Mouse (Mus musculus): ENCODE measurements around the gene Fabp3.

- TF ChIP-seq EP300 (IDR thresholded peaks at IDR 0.05; ENCODE audit: low read depth): no peak
- TF ChIP-seq CTCF (IDR thresholded peaks at IDR 0.05; ENCODE audit: low read depth): 0 out of 2 replicates have a peak, but pooled peaks have one; percentile 14
Observed at GRCm38 (mm10) chr4:130319564-130319963, 11.2 kb downstream of the Fabp3 start.
